Mouse (Mus musculus) MEL (cell line): ENCODE data around the gene Cplx2. TPM values are rescaled to one million over a fixed set of nuclear protein-coding genes. Genes with fewer than 3 reads are reported as not detected.

Source experiments
- DNase-seq: peaks from one replicate; pipeline ENCODE4 v3.0.0; 2011; ENCODE audit warnings: low read depth, low spot score
- H3K27ac ChIP-seq: 2 replicates; pipeline ENCODE4 v1.5.1; 2012; ENCODE audit warnings: low read depth, mild to moderate bottlenecking, control low read depth, low read length, moderate library complexity; ENCODE audit not compliant: control insufficient read depth
- H3K27me3 ChIP-seq, 2 experiments: fragments of 150-350 bp in 1 of 2; sonication (generic) in 1 of 2; 2 replicates each; pipeline ENCODE4 v1.6.1; 2012; ENCODE audit warnings: low read length in 2 of 2, mild to moderate bottlenecking in 2 of 2, improper control_type of control experiment in 1 of 2, moderate library complexity in 1 of 2; ENCODE audit not compliant: insufficient read depth in 2 of 2, control insufficient read depth in 1 of 2
- H3K36me3 ChIP-seq, 2 experiments: 2 replicates each; pipeline ENCODE4 v1.6.1; 2012 to 2014; ENCODE audit warnings: low read length in 2 of 2, improper control_type of control experiment in 1 of 2, inconsistent platforms in 1 of 2, mild to moderate bottlenecking in 1 of 2; ENCODE audit not compliant: insufficient read depth in 2 of 2, control insufficient read depth in 1 of 2
- H3K4me1 ChIP-seq, 2 experiments: fragments of 150-350 bp in 1 of 2; sonication (generic) in 1 of 2; 2 replicates each; pipeline ENCODE4 v1.6.1; 2012; ENCODE audit warnings: low read length in 2 of 2, improper control_type of control experiment in 1 of 2, mild to moderate bottlenecking in 1 of 2; ENCODE audit not compliant: insufficient read depth in 2 of 2, control insufficient read depth in 1 of 2
- H3K4me3 ChIP-seq, 2 experiments: fragments of 150-350 bp in 1 of 2; sonication (generic) in 1 of 2; 2 replicates each; pipeline ENCODE4 v1.5.1; 2012; ENCODE audit warnings: low read depth in 2 of 2, low read length in 2 of 2, mild to moderate bottlenecking in 2 of 2, moderate library complexity in 2 of 2, control low read depth in 1 of 2, improper control_type of control experiment in 1 of 2; ENCODE audit not compliant: control insufficient read depth in 1 of 2, insufficient read depth in 1 of 2
- H3K79me2 ChIP-seq: 2 replicates; pipeline ENCODE4 v1.6.1; 2012; ENCODE audit warnings: mild to moderate bottlenecking, low read length, moderate library complexity; ENCODE audit not compliant: control insufficient read depth, poor library complexity, insufficient read depth
- H3K9ac ChIP-seq: 2 replicates; pipeline ENCODE4 v1.6.1; 2012; ENCODE audit warnings: low read depth, mild to moderate bottlenecking, control low read depth, low read length, moderate library complexity; ENCODE audit not compliant: control insufficient read depth, poor library complexity, severe bottlenecking
- H3K9me3 ChIP-seq: fragments of 150-350 bp; sonication (generic); replicated peaks from 2 replicates; pipeline ENCODE4 v1.6.1; 2012; ENCODE audit warnings: mild to moderate bottlenecking, low read length, improper control_type of control experiment, moderate library complexity; ENCODE audit not compliant: insufficient read depth
- CHD1 ChIP-seq: IDR thresholded peaks from 2 replicates; pipeline ENCODE4 v1.6.1; 2012; ENCODE audit warnings: low read depth, mild to moderate bottlenecking, inconsistent platforms, low read length, improper control_type of control experiment
- CTCF ChIP-seq, 3 experiments: IDR thresholded peaks in 2 of 3; conservative IDR thresholded peaks in 1 of 3; 2 replicates each; pipeline ENCODE4 v1.5.1; 2011 to 2012; ENCODE audit warnings: low read length in 3 of 3, low read depth in 2 of 3, mild to moderate bottlenecking in 2 of 3, improper control_type of control experiment in 1 of 3, inconsistent platforms in 1 of 3, mixed read lengths in 1 of 3, moderate library complexity in 1 of 3; ENCODE audit not compliant: control insufficient read depth in 1 of 3, insufficient read depth in 1 of 3, poor library complexity in 1 of 3, severe bottlenecking in 1 of 3
- EP300 ChIP-seq, 2 experiments: IDR thresholded peaks; 2 replicates each; pipeline ENCODE4 v1.6.1; 2011; ENCODE audit warnings: improper control_type of control experiment in 2 of 2, low read length in 2 of 2, low read depth in 1 of 2, mild to moderate bottlenecking in 1 of 2
- ETS1 ChIP-seq: IDR thresholded peaks from 2 replicates; pipeline ENCODE4 v1.6.1; 2012; ENCODE audit warnings: low read depth, mild to moderate bottlenecking, inconsistent platforms, low read length, improper control_type of control experiment, moderate library complexity
- GATA1 ChIP-seq: IDR thresholded peaks from 2 replicates; pipeline ENCODE4 v1.6.1; 2011; ENCODE audit warnings: low read depth, low read length, improper control_type of control experiment
- HCFC1 ChIP-seq: IDR thresholded peaks from 2 replicates; pipeline ENCODE4 v1.6.1; 2012; ENCODE audit warnings: low read depth, mild to moderate bottlenecking, inconsistent platforms, low read length, improper control_type of control experiment, moderate library complexity
- KAT2A ChIP-seq: conservative IDR thresholded peaks from 2 replicates; pipeline ENCODE4 v1.6.1; 2012; ENCODE audit warnings: low read depth, low read length, improper control_type of control experiment, inconsistent platforms
- MAFK ChIP-seq: IDR thresholded peaks from 2 replicates; pipeline ENCODE4 v1.6.1; 2011; ENCODE audit warnings: low read depth, mild to moderate bottlenecking, low read length, improper control_type of control experiment, borderline replicate concordance
- MAZ ChIP-seq: IDR thresholded peaks from 2 replicates; pipeline ENCODE4 v1.6.1; 2012; ENCODE audit warnings: low read depth, mild to moderate bottlenecking, inconsistent platforms, low read length, improper control_type of control experiment
- MEF2A ChIP-seq: IDR thresholded peaks from 2 replicates; pipeline ENCODE4 v1.6.1; 2014; ENCODE audit warnings: low read depth, mild to moderate bottlenecking, inconsistent platforms, low read length, improper control_type of control experiment; ENCODE audit not compliant: poor library complexity, insufficient replicate concordance, severe bottlenecking; ENCODE audit errors: extremely low read depth
- MYB ChIP-seq: IDR thresholded peaks from 2 replicates; pipeline ENCODE4 v1.6.1; 2011; ENCODE audit warnings: mild to moderate bottlenecking, low read depth, low read length, improper control_type of control experiment
- NRF1 ChIP-seq: IDR thresholded peaks from 2 replicates; pipeline ENCODE4 v1.6.1; 2014; ENCODE audit warnings: low read depth, mild to moderate bottlenecking, inconsistent platforms, low read length, improper control_type of control experiment, moderate library complexity; ENCODE audit not compliant: poor library complexity, insufficient read depth, severe bottlenecking
- POLR2A ChIP-seq, 2 experiments: IDR thresholded peaks; 2 replicates each; pipeline ENCODE4 v1.6.1; 2011 to 2012; ENCODE audit warnings: low read length in 2 of 2, mild to moderate bottlenecking in 2 of 2, control low read depth in 1 of 2, improper control_type of control experiment in 1 of 2, low read depth in 1 of 2, moderate library complexity in 1 of 2; ENCODE audit not compliant: control insufficient read depth in 1 of 2, insufficient read depth in 1 of 2, poor library complexity in 1 of 2
- POLR2AphosphoS2 ChIP-seq: IDR thresholded peaks from 2 replicates; pipeline ENCODE4 v1.6.1; 2011; ENCODE audit warnings: low read length, improper control_type of control experiment
- POLR2AphosphoS5 ChIP-seq: IDR thresholded peaks from 2 replicates; pipeline ENCODE4 v1.6.1; 2012; ENCODE audit warnings: low read depth, borderline replicate concordance, mild to moderate bottlenecking, inconsistent platforms, low read length, moderate library complexity, mixed read lengths
- RAD21 ChIP-seq: IDR thresholded peaks from 2 replicates; pipeline ENCODE4 v1.6.1; 2011; ENCODE audit warnings: mild to moderate bottlenecking, low read depth, low read length, improper control_type of control experiment
- SIN3A ChIP-seq: IDR thresholded peaks from 2 replicates; pipeline ENCODE4 v1.6.1; 2012; ENCODE audit warnings: low read length, improper control_type of control experiment, inconsistent platforms
- SMC3 ChIP-seq: IDR thresholded peaks from 2 replicates; pipeline ENCODE4 v1.6.1; 2011; ENCODE audit warnings: low read depth, low read length, improper control_type of control experiment
- TAL1 ChIP-seq: IDR thresholded peaks from 2 replicates; pipeline ENCODE4 v1.6.1; 2012; ENCODE audit warnings: mild to moderate bottlenecking, inconsistent platforms, low read length, moderate library complexity, mixed read lengths
- TBP ChIP-seq: IDR thresholded peaks from 2 replicates; pipeline ENCODE4 v1.8.0; 2011; ENCODE audit warnings: low read depth, low read length, improper control_type of control experiment
- UBTF ChIP-seq: IDR thresholded peaks from 2 replicates; pipeline ENCODE4 v1.6.1; 2012; ENCODE audit warnings: low read depth, mild to moderate bottlenecking, inconsistent platforms, low read length, improper control_type of control experiment, moderate library complexity, borderline replicate concordance; ENCODE audit not compliant: insufficient read depth
- USF1 ChIP-seq: IDR thresholded peaks from 2 replicates; pipeline ENCODE4 v1.6.1; 2014; ENCODE audit warnings: low read depth, mild to moderate bottlenecking, inconsistent platforms, low read length, improper control_type of control experiment, moderate library complexity
- ZC3H11A ChIP-seq: IDR thresholded peaks from 2 replicates; pipeline ENCODE4 v1.6.1; 2012; ENCODE audit warnings: low read depth, mild to moderate bottlenecking, inconsistent platforms, low read length, improper control_type of control experiment
- ZKSCAN1 ChIP-seq: IDR thresholded peaks from 2 replicates; pipeline ENCODE4 v1.6.1; 2012; ENCODE audit warnings: low read depth, mild to moderate bottlenecking, inconsistent platforms, low read length, improper control_type of control experiment, moderate library complexity
- ZMIZ1 ChIP-seq: IDR thresholded peaks from 2 replicates; pipeline ENCODE4 v1.6.1; 2012; ENCODE audit warnings: low read depth, mild to moderate bottlenecking, inconsistent platforms, low read length, improper control_type of control experiment, moderate library complexity
- ZNF384 ChIP-seq: IDR thresholded peaks from 2 replicates; pipeline ENCODE4 v1.6.1; 2012; ENCODE audit warnings: low read depth, mild to moderate bottlenecking, inconsistent platforms, low read length, improper control_type of control experiment
- polyA plus RNA-seq, 2 experiments: library from polyadenylated mRNA; stranded (reverse) in 1 of 2; unstranded in 1 of 2; fragments of >175 nt in 1 of 2; fragments of >200 nt in 1 of 2; gene quantifications; 2 replicates each; pipeline versions ENCODE4 v1.2.1 to v1.2.4; 2012; ENCODE audit warnings: low replicate concordance in 2 of 2, low read depth in 1 of 2; ENCODE audit not compliant: insufficient read length in 2 of 2, insufficient read depth in 1 of 2, missing spikeins in 1 of 2
- total RNA-seq: library from RNA; depleted of rRNA; stranded (reverse); fragments of 300-350 nt; gene quantifications from 2 replicates; pipeline ENCODE4 v1.2.3, GENCODE M21; 2012

The Cplx2 gene
- total and polyA plus RNA-seq, 3 experiments = 1.8 to 4.7 TPM; not detected in 1

GRCm38 (mm10) chr13:54357420-54357819 is 13.7 kb upstream of the Cplx2 start:
- Histone ChIP-seq H3K79me2 (no peaks in the 10 kb centered on the region), H3K9me3 (no peaks in the 10 kb centered on the region), H3K36me3 (no peaks in the 10 kb centered on the region), H3K9ac (no peak overlapping the region), H3K4me3 (no peak overlapping the region), H3K4me1 (no peaks in the 10 kb centered on the region; a peak in 1 of 4 replicates), H3K27ac (no peak overlapping the region), H3K27me3 (no peaks in the 10 kb centered on the region)
- TF ChIP-seq RAD21 (no peak), EP300 (IDR thresholded peaks at IDR 0.05; ENCODE audit: low read depth in 1 of 2, low read length in 2 of 2) (no peak), GATA1 (no peak), TAL1 (no peak)
- DNase-seq = no peak

GRCm38 (mm10) chr13:54359181-54359580 is 12.0 kb upstream of the Cplx2 start:
- Histone ChIP-seq H3K9ac (no peak overlapping the region), H3K27ac (no peak overlapping the region), H3K36me3 (no peaks in the 10 kb centered on the region), H3K27me3 (no peaks in the 10 kb centered on the region), H3K4me3 (no peak overlapping the region), H3K9me3 (no peaks in the 10 kb centered on the region), H3K79me2 (no peaks in the 10 kb centered on the region), H3K4me1 (no peaks in the 10 kb centered on the region; a peak in 1 of 4 replicates)
- DNase-seq = no peak
- TF ChIP-seq CHD1 = no peak
- TF ChIP-seq ZMIZ1 = no peak
- no peak for TF ChIP-seq EP300 (IDR thresholded peaks at IDR 0.05; ENCODE audit: low read depth in 1 of 2, low read length in 2 of 2)
- TF ChIP-seq USF1 = no peak
- TF ChIP-seq ZNF384 = no peak
- no peak for TF ChIP-seq MEF2A
- TF ChIP-seq MAFK = no peak
- no peak for TF ChIP-seq NRF1
- TF ChIP-seq POLR2AphosphoS2 = no peak
- TF ChIP-seq MYB = no peak
- no peak for TF ChIP-seq POLR2AphosphoS5
- TF ChIP-seq RAD21 = no peak

- Histone ChIP-seq H3K9ac (no peak overlapping the region), H3K9me3 (no peaks in the 10 kb centered on the region), H3K4me3 (no peak overlapping the region), H3K27me3 (0 out of 4 replicates have a peak, but pooled peaks cover 0 to 1% of the 10 kb centered on the region in 2 experiments), H3K4me1 (no peaks in the 10 kb centered on the region; a peak in 1 of 4 replicates), H3K36me3 (no peaks in the 10 kb centered on the region), H3K27ac (no peak overlapping the region), H3K79me2 (no peaks in the 10 kb centered on the region)
- no peak for DNase-seq
- TF ChIP-seq POLR2A (IDR thresholded peaks at IDR 0.05; ENCODE audit: control insufficient read depth in 1 of 2, insufficient read depth in 1 of 2, low read depth in 1 of 2, low read length in 2 of 2, poor library complexity in 1 of 2) = no peak
- no peak for TF ChIP-seq NRF1
- no peak for TF ChIP-seq USF1
- TF ChIP-seq HCFC1 = no peak
- TF ChIP-seq ZMIZ1 = no peak
- no peak for TF ChIP-seq ZKSCAN1
- TF ChIP-seq SMC3 = no peak
- TF ChIP-seq TBP = no peak
- TF ChIP-seq TAL1 = no peak
- no peak for TF ChIP-seq MAZ
- TF ChIP-seq GATA1 = no peak
- TF ChIP-seq SIN3A = no peak
- TF ChIP-seq ETS1 = no peak
- TF ChIP-seq UBTF = no peak
- TF ChIP-seq CTCF (IDR thresholded peaks at IDR 0.05 in 2 of 3, conservative IDR thresholded peaks at IDR 0.05 in 1 of 3; ENCODE audit: control insufficient read depth in 1 of 3, insufficient read depth in 1 of 3, low read depth in 2 of 3, low read length in 3 of 3, poor library complexity in 1 of 3, severe bottlenecking in 1 of 3) = no peak
- no peak for TF ChIP-seq KAT2A
- TF ChIP-seq MEF2A = no peak
- TF ChIP-seq POLR2AphosphoS2 = no peak
- TF ChIP-seq ZC3H11A = no peak
- no peak for TF ChIP-seq MAFK
Measured at GRCm38 (mm10) chr13:54364686-54365085, 6.5 kb upstream of the Cplx2 start.
